Mouse (Mus musculus) neural tube, embryonic 13.5 days (tissue): Measurements from ENCODE around the gene Adra1d. TPM values are rescaled to one million over a fixed set of nuclear protein-coding genes. Genes with fewer than 3 reads are reported as not detected.

Experiments
- ATAC-seq: fragments of 200-750 bp; cut with Nextera tagmentation; 2 replicates; pipeline ENCODE4 v1.8.0; 2017; ENCODE audit warnings: low read depth, mild to moderate bottlenecking, moderate TSS enrichment, moderate library complexity
- H3K27ac ChIP-seq: fragments of 300-500 bp; sonication (generic); replicated peaks from 2 replicates; pipeline ENCODE4 v1.5.1; 2015; ENCODE audit warnings: moderate library complexity, mild to moderate bottlenecking, inconsistent platforms
- H3K27me3 ChIP-seq: fragments of 300-500 bp; sonication (generic); 2 replicates; pipeline ENCODE4 v1.6.1; 2015; ENCODE audit warnings: mild to moderate bottlenecking, inconsistent platforms
- H3K36me3 ChIP-seq: fragments of 300-500 bp; sonication (generic); 2 replicates; pipeline ENCODE4 v1.6.1; 2015; ENCODE audit warnings: mild to moderate bottlenecking, inconsistent platforms
- H3K4me1 ChIP-seq: fragments of 300-500 bp; sonication (generic); replicated peaks from 2 replicates; pipeline ENCODE4 v1.6.1; 2015; ENCODE audit warnings: inconsistent platforms
- H3K4me2 ChIP-seq: fragments of 300-500 bp; sonication (generic); 2 replicates; pipeline ENCODE4 v1.6.1; 2015; ENCODE audit warnings: inconsistent platforms, mild to moderate bottlenecking, moderate library complexity
- H3K4me3 ChIP-seq: fragments of 300-500 bp; sonication (generic); 2 replicates; pipeline ENCODE4 v1.5.1; 2015; ENCODE audit warnings: mild to moderate bottlenecking, inconsistent platforms
- H3K9ac ChIP-seq: fragments of 300-500 bp; sonication (generic); 2 replicates; pipeline ENCODE4 v1.6.1; 2015; ENCODE audit warnings: moderate library complexity, mild to moderate bottlenecking, inconsistent platforms
- H3K9me3 ChIP-seq: fragments of 300-500 bp; sonication (generic); 2 replicates; pipeline ENCODE4 v1.6.1; 2016; ENCODE audit warnings: inconsistent platforms
- WGBS: fragments of 180-500 bp; shearing (Covaris S2); methylation state at CpG from one replicate; pipeline ENCODE4 v1.1.7; 2015; 5-methylcytosine and 5-hydroxymethylcytosine counted together
- polyA plus RNA-seq: library from polyadenylated mRNA; unstranded; fragments of >200 nt; fragmentation: Nextera tagmentation; extraction: Ambion mirVana; gene quantifications from 2 replicates; pipeline ENCODE4 v1.2.1, GENCODE M21; 2015

Gene Adra1d
- polyA plus RNA-seq, 1 experiment from 2014 or later = 0.27 TPM

GRCm38 (mm10) chr2:131550906-131551305, 11.2 kb downstream of the Adra1d start:
- Histone ChIP-seq H3K4me2 (no peak overlapping the region), H3K4me3 (no peak overlapping the region), H3K27ac (no peak overlapping the region), H3K9me3 (no peaks in the 10 kb centered on the region), H3K9ac (no peak overlapping the region), H3K27me3 (peaks cover 56% of the 10 kb centered on the region), H3K36me3 (no peaks in the 10 kb centered on the region), H3K4me1 (peaks cover 10% of the 10 kb centered on the region)
- WGBS = 75% methylated on average over 2 of the region's 2 CpGs
- no peak for ATAC-seq

- no peaks in the 10 kb centered on the region for H3K36me3 ChIP-seq
- H3K4me2 ChIP-seq = no peak overlapping the region
- no peak overlapping the region for H3K27ac ChIP-seq
- H3K4me3 ChIP-seq = no peak overlapping the region
- H3K9me3 ChIP-seq = no peaks in the 10 kb centered on the region
- peaks cover 14% of the 10 kb centered on the region for H3K4me1 ChIP-seq
- H3K27me3 ChIP-seq = peaks cover 60% of the 10 kb centered on the region
- ATAC-seq = no peak
- H3K9ac ChIP-seq = no peak overlapping the region
- 63% methylated on average over 2 of the region's 2 CpGs for WGBS
These were observed 11.6 kb downstream of the Adra1d start for GRCm38 (mm10) chr2:131550474-131550873.

GRCm38 (mm10) chr2:131549090-131549489, 13.0 kb downstream of the Adra1d start:
- Histone ChIP-seq H3K4me1 (peaks cover 15% of the 10 kb centered on the region), H3K4me2 (no peak overlapping the region), H3K4me3 (no peak overlapping the region), H3K9ac (no peak overlapping the region), H3K36me3 (no peaks in the 10 kb centered on the region), H3K9me3 (no peaks in the 10 kb centered on the region), H3K27me3 (peaks cover 62% of the 10 kb centered on the region), H3K27ac (no peak overlapping the region)
- no peak for ATAC-seq
- whole genome bisulfite sequencing = 89% methylated on average over 5 of the region's 5 CpGs

- Histone ChIP-seq H3K27ac (no peak overlapping the region), H3K4me3 (no peak overlapping the region), H3K4me1 (peaks cover 15% of the 10 kb centered on the region), H3K9ac (no peak overlapping the region), H3K9me3 (no peaks in the 10 kb centered on the region), H3K27me3 (peaks cover 66% of the 10 kb centered on the region), H3K4me2 (no peak overlapping the region), H3K36me3 (no peaks in the 10 kb centered on the region)
- WGBS = 87% methylated on average over 2 of the region's 2 CpGs
- no peak for ATAC-seq
These were observed 13.8 kb downstream of the Adra1d start for GRCm38 (mm10) chr2:131548330-131548729.

- Histone ChIP-seq H3K9me3 (no peaks in the 10 kb centered on the region), H3K27me3 (peaks cover 66% of the 10 kb centered on the region), H3K4me2 (peak overlapping the region; percentile 70), H3K4me1 (peaks cover 19% of the 10 kb centered on the region), H3K9ac (no peak overlapping the region), H3K36me3 (no peaks in the 10 kb centered on the region), H3K27ac (no peak overlapping the region), H3K4me3 (peak overlapping the region; percentile 43; the same call in 1 of the 2 replicates)
- 15% methylated on average over 19 of the region's 19 CpGs for WGBS
- ATAC-seq = no peak
These were observed 15.2 kb downstream of the Adra1d start for GRCm38 (mm10) chr2:131546745-131547408.

- Histone ChIP-seq H3K4me1 (peaks cover 19% of the 10 kb centered on the region), H3K9ac (peak overlapping the region; percentile 63), H3K9me3 (no peaks in the 10 kb centered on the region), H3K4me3 (peak overlapping the region; percentile 43), H3K27ac (no peak overlapping the region), H3K27me3 (peaks cover 66% of the 10 kb centered on the region), H3K36me3 (no peaks in the 10 kb centered on the region), H3K4me2 (peak overlapping the region; percentile 70)
- WGBS = 3% methylated on average over 27 of the region's 27 CpGs
- 0 out of 2 replicates have a peak, but pooled peaks have one; percentile 4 for ATAC-seq
These were observed 15.8 kb downstream of the Adra1d start for GRCm38 (mm10) chr2:131546308-131546700.

GRCm38 (mm10) chr2:131545386-131546307, 16.4 kb downstream of the Adra1d start:
- peak; percentile 52 for ATAC-seq
- WGBS = 2% methylated on average over 45 of the region's 45 CpGs
- H3K4me3 ChIP-seq = peak overlapping the region; percentile 43
- H3K9ac ChIP-seq = peak overlapping the region; percentile 63
- H3K9me3 ChIP-seq = no peaks in the 10 kb centered on the region
- peaks cover 62% of the 10 kb centered on the region for H3K27me3 ChIP-seq
- peak overlapping the region; percentile 70 for H3K4me2 ChIP-seq
- peaks cover 19% of the 10 kb centered on the region for H3K4me1 ChIP-seq
- no peaks in the 10 kb centered on the region for H3K36me3 ChIP-seq
- H3K27ac ChIP-seq = no peak overlapping the region

- Histone ChIP-seq H3K4me1 (peaks cover 19% of the 10 kb centered on the region), H3K9me3 (no peaks in the 10 kb centered on the region), H3K4me2 (no peak overlapping the region), H3K4me3 (no peak overlapping the region), H3K9ac (no peak overlapping the region), H3K36me3 (no peaks in the 10 kb centered on the region), H3K27me3 (peaks cover 34% of the 10 kb centered on the region), H3K27ac (no peak overlapping the region)
- no peak for ATAC-seq
- 30% methylated on average over 6 of the region's 6 CpGs for WGBS
These were observed 19.6 kb downstream of the Adra1d start for GRCm38 (mm10) chr2:131542531-131542930.

GRCm38 (mm10) chr2:131541686-131542085, 20.4 kb downstream of the Adra1d start:
- Histone ChIP-seq H3K4me1 (peaks cover 15% of the 10 kb centered on the region), H3K27me3 (peaks cover 25% of the 10 kb centered on the region), H3K9me3 (no peaks in the 10 kb centered on the region), H3K9ac (no peak overlapping the region), H3K27ac (no peak overlapping the region), H3K4me3 (no peak overlapping the region), H3K4me2 (no peak overlapping the region), H3K36me3 (no peaks in the 10 kb centered on the region)
- 67% methylated on average over 4 of the region's 4 CpGs for WGBS
- ATAC-seq = no peak

- WGBS = 86% methylated on average over 6 of the region's 6 CpGs
- no peaks in the 10 kb centered on the region for H3K9me3 ChIP-seq
- no peak for ATAC-seq
- no peak overlapping the region for H3K4me3 ChIP-seq
- H3K4me1 ChIP-seq = peaks cover 4% of the 10 kb centered on the region; the same call in 1 of the 2 replicates
- H3K9ac ChIP-seq = no peak overlapping the region
- H3K27ac ChIP-seq = no peak overlapping the region
- no peak overlapping the region for H3K4me2 ChIP-seq
- H3K36me3 ChIP-seq = no peaks in the 10 kb centered on the region
- 0 out of 2 replicates have a peak, but pooled peaks cover 9% of the 10 kb centered on the region for H3K27me3 ChIP-seq
These were observed 22.3 kb downstream of the Adra1d start for GRCm38 (mm10) chr2:131539780-131540179.

- ATAC-seq = no peak
- H3K9ac ChIP-seq = no peak overlapping the region
- 73% methylated on average over 7 of the region's 7 CpGs for WGBS
- no peak overlapping the region for H3K4me3 ChIP-seq
- no peaks in the 10 kb centered on the region for H3K36me3 ChIP-seq
- no peaks in the 10 kb centered on the region for H3K27me3 ChIP-seq
- H3K27ac ChIP-seq = no peak overlapping the region
- peaks cover 4% of the 10 kb centered on the region; the same call in 1 of the 2 replicates for H3K4me1 ChIP-seq
- no peaks in the 10 kb centered on the region for H3K9me3 ChIP-seq
- no peak overlapping the region for H3K4me2 ChIP-seq
These were observed 23.7 kb downstream of the Adra1d start for GRCm38 (mm10) chr2:131538341-131538740.

- Histone ChIP-seq H3K27ac (no peak overlapping the region), H3K36me3 (no peaks in the 10 kb centered on the region), H3K9me3 (no peaks in the 10 kb centered on the region), H3K4me2 (no peak overlapping the region), H3K4me3 (no peak overlapping the region), H3K27me3 (no peaks in the 10 kb centered on the region), H3K9ac (no peak overlapping the region), H3K4me1 (no peaks in the 10 kb centered on the region)
- whole genome bisulfite sequencing = 90% methylated on average over 5 of the region's 5 CpGs
- ATAC-seq = no peak
These were observed 26.9 kb downstream of the Adra1d start for GRCm38 (mm10) chr2:131535168-131535567.
